Comparison of ENCODE assay signal across 14 mouse cellular contexts in the genomic region with DNA sequence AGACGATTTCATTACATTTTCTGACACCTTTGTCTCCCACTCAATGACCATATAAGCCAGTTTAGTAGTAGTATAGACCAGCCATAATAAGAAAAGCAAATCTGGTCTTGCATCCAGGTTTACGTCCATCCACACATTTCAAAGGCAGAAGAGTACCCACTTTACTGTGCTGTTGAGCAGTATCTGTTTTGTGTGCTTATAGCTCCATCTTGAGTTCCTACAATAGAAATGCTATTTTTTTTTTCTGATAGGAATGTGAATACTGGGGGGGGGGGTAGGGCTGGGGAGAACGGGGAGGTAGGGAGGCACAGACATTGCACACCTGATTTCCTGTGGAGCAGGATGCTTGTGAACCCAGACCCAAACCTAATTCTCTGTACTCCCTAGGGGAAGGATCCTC. TPM values are rescaled to one million over a fixed set of nuclear protein-coding genes. Genes with fewer than 3 reads are reported as not detected.
DNase-seq lines count a peak whose midpoint lies in the region; ATAC-seq and TF ChIP-seq lines count a peak whose summit lies in the region.
"Had no signal": no experiment of that assay in that cellular context is flagged by ENCODE, and none has a peak within 500 bp of the region (broad histone marks: within the 10 kb centered on the region; RNA-seq: fewer than 3 reads in every experiment).

No protein-coding gene starts in this region.

- no peak for ATAC-seq in lung, postnatal 0 days
- ATAC-seq in hindbrain, embryonic 16.5 days, result no peak

- H3K9me3 ChIP-seq in lung, postnatal 0 days (ENCODE audit: low read length), result no peaks in the 10 kb centered on the region
- H3K9me3 ChIP-seq in hindbrain, embryonic 16.5 days (ENCODE audit: control insufficient read depth, low read length), result no peaks in the 10 kb centered on the region
- H3K9me3 ChIP-seq: megakaryocyte, embryonic 14.5 days had no signal

- no peak for TF ChIP-seq EP300 in lung, postnatal 0 days (IDR thresholded peaks at IDR 0.05)

- H3K4me3 ChIP-seq in cerebellum, adult 2 months (replicated peaks; ENCODE audit: insufficient read depth, low read depth, low read length), result peak overlapping the region; percentile 98
- no peak overlapping the region for H3K4me3 ChIP-seq in lung, postnatal 0 days (ENCODE audit: low read depth, low read length)
- H3K4me3 ChIP-seq in hindbrain, embryonic 16.5 days (ENCODE audit: low read length), result peak overlapping the region; percentile 68
- H3K4me3 ChIP-seq: erythroblast, embryonic 14.5 days had no signal

- TF ChIP-seq CTCF in cerebellum, adult 2 months (IDR thresholded peaks at IDR 0.05; ENCODE audit: borderline replicate concordance, insufficient read depth, low read depth, low read length), result peak; percentile 34; the same call in 1 of the 2 replicates
- TF ChIP-seq CTCF in lung, postnatal 0 days (IDR thresholded peaks at IDR 0.05), result peak; percentile 66

- no peak overlapping the region for H3K9ac ChIP-seq in lung, postnatal 0 days (replicated peaks; ENCODE audit: low read depth)
- peak overlapping the region; percentile 64 for H3K9ac ChIP-seq in hindbrain, embryonic 16.5 days (ENCODE audit: low read depth, low read length)

- DNase-seq in cerebellum, adult 2 months, result peak in 1 of 2 experiments; percentile 64
- DNase-seq in cerebellum, adult 8-10 months, result no peak
- peak; percentile 79 for DNase-seq in lung, postnatal 0 days (ENCODE audit: low spot score)
- DNase-seq in lung, postnatal 36 days, result no peak
- peak; percentile 20 for DNase-seq in retina, postnatal 7 days (ENCODE audit: low read depth, low spot score)
- DNase-seq in urinary bladder, adult 2 months (ENCODE audit: low spot score), result no peak
- DNase-seq in right cerebral cortex, postnatal 14 days, result no peak
- DNase-seq: adrenal gland, postnatal 25 days; B cell, adult 2 months; heart, postnatal 4 days; spleen, adult 18-20 months had no signal

- H3K27me3 ChIP-seq in cerebellum, adult 2 months (ENCODE audit: control insufficient read depth, insufficient read depth, low read length), result no peaks in the 10 kb centered on the region
- H3K27me3 ChIP-seq in lung, postnatal 0 days (replicated peaks; ENCODE audit: insufficient read depth, low read length), result no peaks in the 10 kb centered on the region
- no peaks in the 10 kb centered on the region for H3K27me3 ChIP-seq in hindbrain, embryonic 16.5 days (replicated peaks; ENCODE audit: control insufficient read depth, insufficient read depth, low read length)

- no peaks in the 10 kb centered on the region for H3K36me3 ChIP-seq in lung, postnatal 0 days (ENCODE audit: insufficient read depth, low read length)
- no peaks in the 10 kb centered on the region for H3K36me3 ChIP-seq in hindbrain, embryonic 16.5 days (ENCODE audit: control insufficient read depth, insufficient read depth, low read length)

- 21% methylated on average over 3 of the region's 3 CpGs for WGBS in cerebellum, adult 2 months
- 29% methylated on average over 3 of the region's 3 CpGs for WGBS in lung, postnatal 0 days
- whole genome bisulfite sequencing in hindbrain, embryonic 16.5 days, result 23% methylated on average over 3 of the region's 3 CpGs

- H3K27ac ChIP-seq in cerebellum, adult 2 months (ENCODE audit: insufficient read depth, low read length), result no peak overlapping the region
- no peak overlapping the region for H3K27ac ChIP-seq in lung, postnatal 0 days (ENCODE audit: low read length)
- H3K27ac ChIP-seq in hindbrain, embryonic 16.5 days (ENCODE audit: low read depth, low read length), result 0 out of 2 replicates have a peak overlapping the region, but pooled peaks have one; percentile 5

- H3K4me2 ChIP-seq in lung, postnatal 0 days (replicated peaks; ENCODE audit: low read depth, low read length), result no peak overlapping the region
- peak overlapping the region; percentile 86 for H3K4me2 ChIP-seq in hindbrain, embryonic 16.5 days (ENCODE audit: low read length)

- H3K4me1 ChIP-seq in cerebellum, adult 2 months (ENCODE audit: control insufficient read depth, insufficient read depth, low read length), result peaks cover 12% of the 10 kb centered on the region
- peaks cover 8% of the 10 kb centered on the region for H3K4me1 ChIP-seq in lung, postnatal 0 days (ENCODE audit: insufficient read depth, low read depth, low read length)
- peaks cover 41% of the 10 kb centered on the region for H3K4me1 ChIP-seq in hindbrain, embryonic 16.5 days (ENCODE audit: control insufficient read depth, insufficient read depth, low read depth, low read length)

- TF ChIP-seq POLR2A in cerebellum, adult 2 months (IDR thresholded peaks at IDR 0.05; ENCODE audit: borderline replicate concordance, insufficient read depth, low read length), result no peak

RNA-seq across cellular contexts. Expression of a gene that starts 2.2 kb away (rescaled TPM):
- 403 and 405 TPM in 2 replicates for polyA plus RNA-seq in cerebellum, adult 2 months (2012; rRNA removed)
- 5.8 and 6.2 TPM in 2 replicates for polyA plus RNA-seq in lung, postnatal 0 days (2015; fragmentation: Nextera tagmentation; extraction: Ambion mirVana)
- 82.9 and 85.5 TPM in 2 replicates for polyA plus RNA-seq in hindbrain, embryonic 16.5 days (2015; fragmentation: Nextera tagmentation; extraction: Ambion mirVana)
- polyA plus RNA-seq in urinary bladder, adult 2 months (2012; rRNA removed), result 72.1 and 81.4 TPM in 2 replicates

RNA-seq across cellular contexts. Expression of a gene that starts 24.8 kb away (rescaled TPM):
- polyA plus RNA-seq in cerebellum, adult 2 months (2012; rRNA removed), result 145 and 178 TPM in 2 replicates
- 0.07 TPM in 1 of 2 replicates, not detected in the other for polyA plus RNA-seq in lung, postnatal 0 days (2015; fragmentation: Nextera tagmentation; extraction: Ambion mirVana)
- 1.6 and 1.9 TPM in 2 replicates for polyA plus RNA-seq in hindbrain, embryonic 16.5 days (2015; fragmentation: Nextera tagmentation; extraction: Ambion mirVana)
- 0.11 and 0.18 TPM in 2 replicates for polyA plus RNA-seq in urinary bladder, adult 2 months (2012; rRNA removed)
- polyA plus RNA-seq: erythroblast, embryonic 14.5 days had no signal

RNA-seq across cellular contexts. Expression of a gene that starts 40.3 kb away (rescaled TPM):
- polyA plus RNA-seq in cerebellum, adult 2 months (2012; rRNA removed), result not detected in 2 replicates
- not detected in 2 replicates for polyA plus RNA-seq in lung, postnatal 0 days (2015; fragmentation: Nextera tagmentation; extraction: Ambion mirVana)
- polyA plus RNA-seq in hindbrain, embryonic 16.5 days (2015; fragmentation: Nextera tagmentation; extraction: Ambion mirVana), result 0.09 TPM in 1 of 2 replicates, not detected in the other
- polyA plus RNA-seq in urinary bladder, adult 2 months (2012; rRNA removed), result not detected in 2 replicates
- polyA plus RNA-seq: erythroblast, embryonic 14.5 days had no signal

RNA-seq across cellular contexts. Expression of a gene that starts 47.0 kb away (rescaled TPM):
- 10.3 and 12.0 TPM in 2 replicates for polyA plus RNA-seq in cerebellum, adult 2 months (2012; rRNA removed)
- 35.6 and 44.3 TPM in 2 replicates for polyA plus RNA-seq in lung, postnatal 0 days (2015; fragmentation: Nextera tagmentation; extraction: Ambion mirVana)
- polyA plus RNA-seq in hindbrain, embryonic 16.5 days (2015; fragmentation: Nextera tagmentation; extraction: Ambion mirVana), result 206 and 224 TPM in 2 replicates
- polyA plus RNA-seq in urinary bladder, adult 2 months (2012; rRNA removed), result 22.6 and 32.3 TPM in 2 replicates
- polyA plus RNA-seq: erythroblast, embryonic 14.5 days had no signal

RNA-seq across cellular contexts. Expression of a gene that starts 50.1 kb away (rescaled TPM):
- not detected in 2 replicates for polyA plus RNA-seq in cerebellum, adult 2 months (2012; rRNA removed)
- polyA plus RNA-seq in lung, postnatal 0 days (2015; fragmentation: Nextera tagmentation; extraction: Ambion mirVana), result not detected in 2 replicates
- polyA plus RNA-seq in hindbrain, embryonic 16.5 days (2015; fragmentation: Nextera tagmentation; extraction: Ambion mirVana), result not detected in 2 replicates
- not detected in 2 replicates for polyA plus RNA-seq in urinary bladder, adult 2 months (2012; rRNA removed)
- polyA plus RNA-seq: erythroblast, embryonic 14.5 days had no signal

Comparison
In these comparisons a context has a peak if more than half of its experiments do, and no peak if none do; other contexts are left out.
1. DNase-seq: peak in lung, postnatal 0 days (single experiment) and retina, postnatal 7 days (single experiment); none in cerebellum, adult 8-10 months (single experiment), lung, postnatal 36 days (single experiment), urinary bladder, adult 2 months (single experiment) and right cerebral cortex, postnatal 14 days (single experiment).
2. RNA of a gene that starts 2.2 kb away (polyA plus RNA-seq): 403 to 405 TPM in cerebellum, adult 2 months, 82.9 to 85.5 TPM in hindbrain, embryonic 16.5 days and 72.1 to 81.4 TPM in urinary bladder, adult 2 months; 5.8 to 6.2 TPM in lung, postnatal 0 days; every median in the first group is over 10 times any median in the second.
3. RNA of a gene that starts 24.8 kb away (polyA plus RNA-seq): 145 to 178 TPM in cerebellum, adult 2 months; 1.6 to 1.9 TPM in hindbrain, embryonic 16.5 days, 0.11 to 0.18 TPM in urinary bladder, adult 2 months and 0.07 TPM in lung, postnatal 0 days; every median in the first group is over 10 times any median in the second.